Mouse (Mus musculus): Measurements from ENCODE around the gene Cdkn2a. TPM values are rescaled to one million over a fixed set of nuclear protein-coding genes. Genes with fewer than 3 reads are reported as not detected.
A peak's percentile ranks its signal among the peaks of the same experiment; 100 is the strongest.

Cdkn2a gene
- polyA plus RNA-seq (2012; rRNA removed), result 0.39 and 0.93 TPM in 2 replicates

DNA sequence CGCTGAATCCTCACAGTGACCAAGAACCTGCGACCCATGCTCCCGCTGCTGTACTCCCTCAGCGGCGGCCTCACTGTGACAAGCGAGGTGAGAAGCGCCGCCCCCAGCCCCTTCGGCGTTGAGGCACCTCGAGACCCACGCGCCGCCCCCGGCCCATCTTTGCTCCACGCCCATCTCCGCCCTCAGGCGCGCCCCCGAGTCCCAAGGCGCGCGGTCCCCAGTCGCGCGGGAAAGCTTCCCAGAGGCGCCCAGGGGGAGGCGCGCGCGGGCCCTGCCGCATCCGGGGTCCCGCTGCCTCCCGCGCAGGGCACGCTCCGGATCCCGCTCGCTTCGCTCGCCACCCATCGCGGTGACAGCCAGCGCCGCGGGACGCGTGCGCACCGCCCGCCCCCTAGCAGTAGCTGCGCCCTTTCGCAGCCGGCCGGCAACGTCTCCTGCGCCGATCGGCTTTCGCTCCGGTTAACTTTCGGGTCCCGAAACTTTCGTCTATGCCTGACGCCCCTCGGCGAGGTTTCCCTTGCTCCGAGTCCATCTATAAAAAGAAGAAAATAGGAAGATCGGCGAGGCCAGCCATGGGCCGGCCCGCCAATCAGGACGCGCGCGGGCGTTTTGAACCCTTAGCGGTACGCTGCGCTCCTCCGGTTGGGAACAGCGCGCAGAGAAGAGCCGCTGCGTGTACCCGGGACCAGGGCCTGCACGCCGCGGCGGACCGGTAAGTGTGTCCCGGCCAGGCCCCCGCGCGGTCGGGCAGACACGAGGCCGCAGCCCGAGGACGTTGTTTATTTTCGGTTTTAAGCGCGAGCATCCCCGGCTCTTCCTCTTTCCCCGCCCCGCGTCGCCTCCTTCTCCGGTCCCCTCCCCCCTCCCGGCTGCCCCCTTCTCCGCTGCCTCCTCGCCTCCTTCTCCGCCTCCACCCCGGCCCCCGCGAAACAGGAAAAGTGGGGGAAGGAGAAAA lies at the start of gene Cdkn2a:
TSS of gene Cdkn2a (minus strand) at position 168 of the 955 bp plus-strand sequence.
- H3K36me3 ChIP-seq (ENCODE audit: control insufficient read depth, insufficient read depth, low read length), result no peaks in the 10 kb centered on the region
- no peak for TF ChIP-seq CTCF (IDR thresholded peaks at IDR 0.05; ENCODE audit: extremely low read depth, insufficient read length, insufficient replicate concordance, low read depth, low read length)
- TF ChIP-seq POLR2A (IDR thresholded peaks at IDR 0.05; ENCODE audit: low read depth, low read length), result no peak
- peaks cover 56% of the 10 kb centered on the region for H3K27me3 ChIP-seq (ENCODE audit: control insufficient read depth, insufficient read depth, low read length)
- H3K27ac ChIP-seq (ENCODE audit: insufficient read depth, low read depth, low read length), result no peak within 1 kb of the TSS
- peak within 1 kb of the TSS; percentile 91 for H3K4me3 ChIP-seq (ENCODE audit: low read depth, low read length)
- H3K4me1 ChIP-seq (ENCODE audit: control insufficient read depth, insufficient read depth, insufficient read length, low read length), result peaks cover 4% of the 10 kb centered on the region; the same call in 1 of the 2 replicates
- WGBS, result under 1% methylated on average over 117 of the region's 117 CpGs

DNA sequence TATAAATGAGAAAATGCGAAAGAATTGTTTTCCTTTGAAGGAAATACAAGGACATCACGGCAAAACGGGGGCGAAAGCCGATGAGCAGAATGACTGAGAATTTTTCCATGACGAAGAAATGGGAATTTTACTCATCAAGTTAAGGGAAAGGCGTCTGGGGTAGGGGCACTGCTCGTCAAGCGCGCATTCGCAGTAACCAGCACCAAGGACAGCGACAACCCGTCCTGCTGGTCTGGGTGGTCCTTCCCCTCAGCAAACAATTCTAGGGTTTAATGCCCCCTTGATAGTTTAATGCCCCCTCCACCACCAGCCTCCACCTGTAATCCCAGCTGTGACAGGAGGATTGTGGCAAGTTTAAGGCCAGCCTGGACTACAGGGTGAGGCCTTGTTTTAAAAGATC lies 19.0 kb upstream of the Cdkn2a start:
- Histone ChIP-seq H3K36me3 (ENCODE audit: control insufficient read depth, insufficient read depth, low read length) (peaks cover 4% of the 10 kb centered on the region; the same call in 1 of the 2 replicates), H3K4me3 (ENCODE audit: low read depth, low read length) (no peak overlapping the region), H3K4me1 (ENCODE audit: control insufficient read depth, insufficient read depth, insufficient read length, low read length) (no peaks in the 10 kb centered on the region), H3K27me3 (ENCODE audit: control insufficient read depth, insufficient read depth, low read length) (no peaks in the 10 kb centered on the region; the same call in 1 of the 2 replicates), H3K27ac (ENCODE audit: insufficient read depth, low read depth, low read length) (no peak overlapping the region)
- WGBS, result 26% methylated on average over 13 of the region's 13 CpGs
- no peak for TF ChIP-seq CTCF (IDR thresholded peaks at IDR 0.05; ENCODE audit: extremely low read depth, insufficient read length, insufficient replicate concordance, low read depth, low read length)

DNA sequence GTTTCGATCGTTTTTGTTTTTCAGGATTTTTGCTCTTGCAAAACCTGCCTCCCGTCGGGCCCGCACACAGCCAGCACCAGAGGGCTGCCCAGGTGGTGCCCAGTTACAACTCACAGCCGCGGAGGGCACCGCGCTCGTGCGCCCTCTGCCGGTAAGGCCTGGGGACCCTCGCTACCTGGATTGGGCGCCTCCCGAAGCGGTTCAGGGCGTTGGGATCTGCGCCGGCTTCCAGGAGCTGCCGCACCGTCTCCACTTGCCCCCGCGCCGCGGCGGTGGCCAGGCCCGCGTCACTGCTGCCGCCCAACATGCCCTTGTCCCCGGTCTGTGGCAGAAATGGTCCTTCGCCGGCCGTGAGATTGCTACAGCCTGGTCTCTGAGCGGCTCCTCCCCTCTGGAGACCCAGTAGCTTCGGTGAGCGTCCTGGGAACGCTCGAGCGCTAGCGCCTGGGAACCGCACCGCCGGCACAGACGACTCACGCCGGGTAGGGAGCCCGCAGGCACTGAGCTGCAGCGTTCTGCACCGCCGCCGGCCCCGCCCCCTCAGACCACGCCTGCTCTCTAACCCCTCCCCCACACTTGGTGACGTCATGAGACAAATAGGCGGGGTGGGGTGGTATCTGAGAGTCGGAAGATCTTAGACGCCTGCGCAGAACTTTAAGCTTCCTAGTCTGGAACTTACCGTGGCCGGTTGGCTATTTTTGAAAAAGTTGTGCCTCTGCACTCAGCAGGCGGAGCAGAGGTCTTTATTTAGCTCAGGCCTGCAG lies 16.2 kb upstream of the Cdkn2a start, which contains the start of gene Cdkn2b:
TSS of gene Cdkn2b (minus strand) at position 549 of the 764 bp plus-strand sequence.
- Histone ChIP-seq H3K27ac (ENCODE audit: insufficient read depth, low read depth, low read length) (peak within 1 kb of the TSS; percentile 95), H3K27me3 (ENCODE audit: control insufficient read depth, insufficient read depth, low read length) (peaks cover 6% of the 10 kb centered on the region), H3K4me1 (ENCODE audit: control insufficient read depth, insufficient read depth, insufficient read length, low read length) (peaks cover 6% of the 10 kb centered on the region), H3K4me3 (ENCODE audit: low read depth, low read length) (peak within 1 kb of the TSS; percentile 91), H3K36me3 (ENCODE audit: control insufficient read depth, insufficient read depth, low read length) (peaks cover 23% of the 10 kb centered on the region)
- TF ChIP-seq POLR2A (IDR thresholded peaks at IDR 0.05; ENCODE audit: low read depth, low read length), result peak; percentile 80
- peak; percentile 93 for TF ChIP-seq CTCF (IDR thresholded peaks at IDR 0.05; ENCODE audit: extremely low read depth, insufficient read length, insufficient replicate concordance, low read depth, low read length)
- WGBS, result under 1% methylated on average over 61 of the region's 61 CpGs

GRCm38 (mm10) chr4:89309996-89310395 lies 15.5 kb upstream of the Cdkn2a start:
- peak overlapping the region; percentile 91 for H3K4me3 ChIP-seq (ENCODE audit: low read depth, low read length)
- H3K4me1 ChIP-seq (ENCODE audit: control insufficient read depth, insufficient read depth, insufficient read length, low read length), result peaks cover 6% of the 10 kb centered on the region
- WGBS, result 20% methylated on average over 11 of the region's 11 CpGs
- no peak for TF ChIP-seq POLR2A (IDR thresholded peaks at IDR 0.05; ENCODE audit: low read depth, low read length)
- no peak for TF ChIP-seq CTCF (IDR thresholded peaks at IDR 0.05; ENCODE audit: extremely low read depth, insufficient read length, insufficient replicate concordance, low read depth, low read length)
- H3K27ac ChIP-seq (ENCODE audit: insufficient read depth, low read depth, low read length), result peak overlapping the region; percentile 95
- H3K27me3 ChIP-seq (ENCODE audit: control insufficient read depth, insufficient read depth, low read length), result peaks cover 6% of the 10 kb centered on the region
- peaks cover 27% of the 10 kb centered on the region for H3K36me3 ChIP-seq (ENCODE audit: control insufficient read depth, insufficient read depth, low read length)

DNA sequence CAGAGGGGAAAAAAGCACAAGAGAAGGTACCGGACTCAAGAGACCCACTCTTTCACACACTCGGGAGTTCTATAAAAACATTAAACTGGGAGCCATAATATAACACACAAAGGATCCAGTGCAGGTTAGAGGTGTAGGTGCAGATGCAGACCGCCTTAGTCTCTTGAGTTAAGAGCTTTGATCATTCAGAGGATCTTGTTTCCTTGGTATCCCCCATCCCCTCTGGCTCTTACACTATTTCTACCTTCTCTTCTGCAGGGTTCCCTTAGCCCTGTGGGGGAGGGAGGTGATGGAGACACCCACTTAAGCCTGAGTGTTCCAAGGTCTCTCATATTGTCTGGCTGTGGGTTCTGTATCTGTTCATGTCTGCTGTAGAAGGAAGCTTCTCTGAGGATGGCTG lies 13.5 kb upstream of the Cdkn2a start:
- peaks cover 11% of the 10 kb centered on the region for H3K27me3 ChIP-seq (ENCODE audit: control insufficient read depth, insufficient read depth, low read length)
- no peak for TF ChIP-seq POLR2A (IDR thresholded peaks at IDR 0.05; ENCODE audit: low read depth, low read length)
- TF ChIP-seq CTCF (IDR thresholded peaks at IDR 0.05; ENCODE audit: extremely low read depth, insufficient read length, insufficient replicate concordance, low read depth, low read length), result no peak
- H3K27ac ChIP-seq (ENCODE audit: insufficient read depth, low read depth, low read length), result no peak overlapping the region
- WGBS, result 63% methylated on average over 3 of the region's 3 CpGs
- peaks cover 9% of the 10 kb centered on the region for H3K4me1 ChIP-seq (ENCODE audit: control insufficient read depth, insufficient read depth, insufficient read length, low read length)
- peak overlapping the region; percentile 16; the same call in 1 of the 2 replicates for H3K4me3 ChIP-seq (ENCODE audit: low read depth, low read length)
- peaks cover 27% of the 10 kb centered on the region for H3K36me3 ChIP-seq (ENCODE audit: control insufficient read depth, insufficient read depth, low read length)

DNA sequence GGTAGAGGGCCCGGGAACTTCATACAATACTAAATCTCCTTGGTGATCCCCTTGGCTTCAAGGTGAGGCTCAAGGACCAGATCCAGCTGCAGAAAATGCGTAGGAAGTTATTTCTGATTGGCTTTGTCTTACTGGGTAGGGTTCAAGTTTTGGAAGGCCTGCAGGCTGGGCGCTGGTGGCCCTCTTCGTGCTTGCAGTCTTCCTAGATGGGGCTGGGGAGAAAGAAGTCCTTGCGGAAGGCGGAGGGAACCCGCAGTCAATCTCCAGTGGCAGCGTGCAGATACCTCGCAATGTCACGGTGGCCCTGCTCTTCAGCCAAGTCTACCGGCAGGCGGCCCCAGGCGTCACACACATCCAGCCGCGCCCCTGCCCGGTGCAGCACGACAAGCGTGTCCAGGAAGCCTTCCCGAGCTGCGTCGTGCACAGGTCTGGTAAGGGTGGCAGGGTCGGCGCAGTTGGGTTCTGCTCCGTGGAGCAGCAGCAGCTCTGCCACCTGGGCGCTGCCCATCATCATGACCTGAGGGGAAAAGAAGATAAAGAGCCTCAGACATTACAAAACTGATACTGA lies 12.4 kb upstream of the Cdkn2a start:
- H3K4me1 ChIP-seq (ENCODE audit: control insufficient read depth, insufficient read depth, insufficient read length, low read length), result peaks cover 9% of the 10 kb centered on the region
- no peak overlapping the region for H3K27ac ChIP-seq (ENCODE audit: insufficient read depth, low read depth, low read length)
- TF ChIP-seq CTCF (IDR thresholded peaks at IDR 0.05; ENCODE audit: extremely low read depth, insufficient read length, insufficient replicate concordance, low read depth, low read length) (no peak; the same call in 1 of the 2 replicates), POLR2A (IDR thresholded peaks at IDR 0.05; ENCODE audit: low read depth, low read length) (no peak)
- peaks cover 17% of the 10 kb centered on the region for H3K27me3 ChIP-seq (ENCODE audit: control insufficient read depth, insufficient read depth, low read length)
- H3K36me3 ChIP-seq (ENCODE audit: control insufficient read depth, insufficient read depth, low read length), result peaks cover 27% of the 10 kb centered on the region
- WGBS, result 25% methylated on average over 25 of the region's 25 CpGs
- H3K4me3 ChIP-seq (ENCODE audit: low read depth, low read length), result peak overlapping the region; percentile 59

Data from small intestine, adult 2 months (tissue).